Mouse (Mus musculus): ENCODE measurements around the gene Mat1a.

DNA sequence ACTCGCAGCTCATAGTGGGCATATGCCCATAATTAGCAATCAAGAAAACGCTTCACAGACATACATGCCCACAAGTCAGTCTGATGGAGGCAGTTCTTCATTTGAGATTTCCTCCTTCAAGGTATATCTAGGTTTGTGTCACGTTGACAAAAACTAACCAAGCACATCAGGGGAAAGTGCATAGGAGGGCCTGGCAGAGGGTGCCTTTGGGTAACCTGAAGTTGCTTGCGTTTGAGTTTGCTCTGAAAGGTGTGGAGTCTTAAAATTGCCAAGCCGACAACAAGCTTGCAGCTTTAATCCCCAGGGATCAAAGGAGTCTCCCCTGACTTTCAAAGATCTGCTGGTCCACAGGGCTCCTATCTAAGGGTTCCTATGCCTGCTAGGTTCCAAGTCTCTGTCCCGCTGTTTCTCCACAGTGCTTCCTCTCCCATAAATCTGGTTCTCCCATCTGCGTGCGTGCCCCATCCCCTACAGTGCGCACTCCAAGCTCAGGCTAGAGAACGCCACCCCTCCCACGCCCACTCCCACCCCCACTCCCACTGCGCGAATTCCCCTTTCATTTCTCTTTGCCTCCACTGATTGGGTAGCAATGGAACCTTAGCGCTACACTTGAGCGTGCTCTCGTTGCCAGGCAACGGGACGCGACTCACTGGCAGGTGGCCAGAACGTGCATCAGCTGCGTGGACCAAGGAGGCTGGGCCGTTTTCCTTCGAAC is 32.4 kb upstream of the Mat1a start, which contains the start of gene Dydc1:
- TF ChIP-seq POLR2A (IDR thresholded peaks at IDR 0.05; ENCODE audit: borderline replicate concordance, insufficient read depth, low read length), result no peak
- TF ChIP-seq CTCF (IDR thresholded peaks at IDR 0.05; ENCODE audit: borderline replicate concordance, insufficient read depth, low read depth, low read length), result no peak

Measured in cerebellum, adult 2 months (tissue).